Mouse (Mus musculus) bone marrow macrophage, adult 2 months (primary cell): ENCODE measurements around the gene Lrrc66.

ENCODE experiments used
- CTCF ChIP-seq: IDR thresholded peaks from 2 replicates; pipeline ENCODE4 v1.5.1; 2012; ENCODE audit warnings: low read depth, mild to moderate bottlenecking, low read length, moderate library complexity
- POLR2A ChIP-seq: IDR thresholded peaks from 2 replicates; pipeline ENCODE4 v1.6.1; 2012; ENCODE audit warnings: mild to moderate bottlenecking, low read depth, low read length, borderline replicate concordance

- TF ChIP-seq CTCF (no peak), POLR2A (no peak)
Observed at GRCm38 (mm10) chr5:73556733-73557425, 75.4 kb downstream of the Lrrc66 start.
